Mouse (Mus musculus): ENCODE data around the gene Garnl3.

Gene Garnl3

GRCm38 (mm10) chr2:33131500-33132092, at the start of gene Garnl3:
TSS of gene Garnl3 (minus strand) at chr2:33131654.
- ATAC-seq (ENCODE audit: insufficient number of reproducible peaks, low FRiP score, low TSS enrichment): peak; percentile 23

- ATAC-seq (ENCODE audit: insufficient number of reproducible peaks, low FRiP score, low TSS enrichment): no peak
Measured at GRCm38 (mm10) chr2:33179930-33180630, 48.6 kb upstream of the Garnl3 start.

GRCm38 (mm10) chr2:33179171-33179929, 47.9 kb upstream of the Garnl3 start:
- no peak for ATAC-seq (ENCODE audit: insufficient number of reproducible peaks, low FRiP score, low TSS enrichment)

GRCm38 (mm10) chr2:33178243-33178932, 46.9 kb upstream of the Garnl3 start:
- peak; percentile 80 for ATAC-seq (ENCODE audit: insufficient number of reproducible peaks, low FRiP score, low TSS enrichment)

- ATAC-seq (ENCODE audit: insufficient number of reproducible peaks, low FRiP score, low TSS enrichment): no peak
Measured at GRCm38 (mm10) chr2:33177443-33178242, 46.2 kb upstream of the Garnl3 start.

- ATAC-seq (ENCODE audit: insufficient number of reproducible peaks, low FRiP score, low TSS enrichment): no peak
Measured at GRCm38 (mm10) chr2:33176921-33177320, 45.5 kb upstream of the Garnl3 start.

GRCm38 (mm10) chr2:33176516-33176915, 45.1 kb upstream of the Garnl3 start:
- no peak for ATAC-seq (ENCODE audit: insufficient number of reproducible peaks, low FRiP score, low TSS enrichment)

- no peak for ATAC-seq (ENCODE audit: insufficient number of reproducible peaks, low FRiP score, low TSS enrichment)
Measured at GRCm38 (mm10) chr2:33173686-33174085, 42.2 kb upstream of the Garnl3 start.

- ATAC-seq (ENCODE audit: insufficient number of reproducible peaks, low FRiP score, low TSS enrichment): no peak
Measured at GRCm38 (mm10) chr2:33173126-33173525, 41.7 kb upstream of the Garnl3 start.

GRCm38 (mm10) chr2:33170777-33171565, 39.5 kb upstream of the Garnl3 start:
- no peak for ATAC-seq (ENCODE audit: insufficient number of reproducible peaks, low FRiP score, low TSS enrichment)

GRCm38 (mm10) chr2:33169445-33169844, 38.0 kb upstream of the Garnl3 start:
- ATAC-seq (ENCODE audit: insufficient number of reproducible peaks, low FRiP score, low TSS enrichment): no peak

- no peak for ATAC-seq (ENCODE audit: insufficient number of reproducible peaks, low FRiP score, low TSS enrichment)
Measured at GRCm38 (mm10) chr2:33167060-33167459, 35.6 kb upstream of the Garnl3 start.

GRCm38 (mm10) chr2:33165710-33166374, 34.4 kb upstream of the Garnl3 start:
- no peak for ATAC-seq (ENCODE audit: insufficient number of reproducible peaks, low FRiP score, low TSS enrichment)

- no peak for ATAC-seq (ENCODE audit: insufficient number of reproducible peaks, low FRiP score, low TSS enrichment)
Measured at GRCm38 (mm10) chr2:33165229-33165628, 33.8 kb upstream of the Garnl3 start.

GRCm38 (mm10) chr2:33164646-33165045, 33.2 kb upstream of the Garnl3 start:
- peak; percentile 66; the same call in 1 of the 2 replicates for ATAC-seq (ENCODE audit: insufficient number of reproducible peaks, low FRiP score, low TSS enrichment)

- no peak for ATAC-seq (ENCODE audit: insufficient number of reproducible peaks, low FRiP score, low TSS enrichment)
Measured at GRCm38 (mm10) chr2:33162126-33162525, 30.7 kb upstream of the Garnl3 start.

GRCm38 (mm10) chr2:33160326-33160973, 29.0 kb upstream of the Garnl3 start:
- no peak for ATAC-seq (ENCODE audit: insufficient number of reproducible peaks, low FRiP score, low TSS enrichment)

- no peak for ATAC-seq (ENCODE audit: insufficient number of reproducible peaks, low FRiP score, low TSS enrichment)
Measured at GRCm38 (mm10) chr2:33159593-33159992, 28.1 kb upstream of the Garnl3 start.
